ENCODE assay signal across 33 mouse cellular contexts in the genomic region with DNA sequence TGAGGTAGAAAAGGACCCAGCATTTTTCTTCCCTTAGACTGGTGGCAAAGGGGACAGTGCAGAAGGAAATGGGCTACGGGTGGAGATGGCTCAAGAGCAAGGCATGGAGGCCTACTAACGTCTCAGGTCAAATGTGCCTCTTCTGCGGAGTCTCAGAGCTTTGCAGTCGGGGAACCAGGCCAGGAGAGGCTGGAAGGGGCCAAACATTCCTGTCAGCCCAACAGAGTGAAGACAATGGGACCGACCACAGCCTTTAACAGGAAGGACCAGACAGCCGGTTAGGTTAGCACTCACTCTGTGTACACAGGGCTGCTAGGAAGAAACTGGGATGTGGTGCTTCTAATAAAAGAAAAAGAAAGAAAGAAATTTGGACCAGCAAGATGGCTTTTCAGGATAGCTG. TPM values are rescaled to one million over a fixed set of nuclear protein-coding genes. Genes with fewer than 3 reads are reported as not detected.
DNase-seq lines count a peak whose midpoint lies in the region; ATAC-seq and TF ChIP-seq lines count a peak whose summit lies in the region.
"Had no signal": no experiment of that assay in that cellular context is flagged by ENCODE, and none has a peak within 500 bp of the region (broad histone marks: within the 10 kb centered on the region; RNA-seq: fewer than 3 reads in every experiment).

No protein-coding gene starts in this region.

- H3K9ac ChIP-seq in lung, embryonic 14.5 days = no peak overlapping the region
- peak overlapping the region; percentile 6 for H3K9ac ChIP-seq in ES-Bruce4 (ENCODE audit: low read depth, poor library complexity, severe bottlenecking)
- H3K9ac ChIP-seq: forebrain, postnatal 0 days; hindbrain, embryonic 13.5 days; midbrain, embryonic 12.5 days had no signal

- H3K4me2 ChIP-seq in lung, embryonic 14.5 days = peak overlapping the region; percentile 7; the same call in 1 of the 2 replicates
- H3K4me2 ChIP-seq: hindbrain, embryonic 13.5 days; midbrain, embryonic 12.5 days had no signal

- peaks cover 80% of the 10 kb centered on the region for H3K4me1 ChIP-seq in heart, embryonic 10.5 days
- peaks cover 42% of the 10 kb centered on the region for H3K4me1 ChIP-seq in lung, embryonic 14.5 days (ENCODE audit: insufficient read depth)
- H3K4me1 ChIP-seq in ES-Bruce4 (ENCODE audit: control insufficient read depth, insufficient read depth, low read length) = peaks cover 12% of the 10 kb centered on the region
- peaks cover 72% of the 10 kb centered on the region for H3K4me1 ChIP-seq in embryonic facial prominence, embryonic 10.5 days

- H3K4me3 ChIP-seq in heart, embryonic 10.5 days = no peak overlapping the region
- H3K4me3 ChIP-seq in lung, embryonic 14.5 days (ENCODE audit: low read depth, low read length) = no peak overlapping the region
- H3K4me3 ChIP-seq in ES-Bruce4 (ENCODE audit: low read depth, low read length) = peak overlapping the region; percentile 26; the same call in 1 of the 2 replicates
- 0 out of 2 replicates have a peak overlapping the region, but pooled peaks have one; percentile 0 for H3K4me3 ChIP-seq in embryonic facial prominence, embryonic 10.5 days
- H3K4me3 ChIP-seq: gastrocnemius, adult 2 months; hindbrain, embryonic 13.5 days; midbrain, embryonic 12.5 days had no signal

- H3K27me3 ChIP-seq in heart, embryonic 10.5 days (ENCODE audit: insufficient read depth, poor library complexity, severe bottlenecking) = no peaks in the 10 kb centered on the region
- no peaks in the 10 kb centered on the region for H3K27me3 ChIP-seq in lung, embryonic 14.5 days (ENCODE audit: insufficient read depth, low read length)
- no peaks in the 10 kb centered on the region for H3K27me3 ChIP-seq in ES-Bruce4 (ENCODE audit: control insufficient read depth, insufficient read depth, low read length, poor library complexity, severe bottlenecking)
- no peaks in the 10 kb centered on the region for H3K27me3 ChIP-seq in embryonic facial prominence, embryonic 10.5 days (replicated peaks; ENCODE audit: low read depth, poor library complexity, severe bottlenecking)
- H3K27me3 ChIP-seq: hindbrain, embryonic 13.5 days; midbrain, embryonic 12.5 days had no signal

- TF ChIP-seq EP300 in ES-Bruce4 (IDR thresholded peaks at IDR 0.05; ENCODE audit: insufficient read depth, low read depth, low read length) = no peak

- no peak for ATAC-seq in lung, embryonic 14.5 days (ENCODE audit: insufficient read depth)
- ATAC-seq: CD4-positive, CD25-positive, alpha-beta regulatory T cell, adult 4 months; forebrain, postnatal 0 days had no signal

- DNase-seq in heart, embryonic 10.5 days (ENCODE audit: low spot score) = no peak
- no peak for DNase-seq in heart, postnatal 4 days
- peak; percentile 57 for DNase-seq in lung, embryonic 14.5 days
- no peak for DNase-seq in lung, postnatal 36 days
- no peak for DNase-seq in embryonic facial prominence, embryonic 10.5 days (ENCODE audit: low spot score)
- DNase-seq in frontal cortex, postnatal 25 days (ENCODE audit: low spot score in 2 of 2) = no peak
- no peak for DNase-seq in urinary bladder, postnatal 10 days (ENCODE audit: low spot score)
- DNase-seq: adrenal gland, postnatal 36 days; cerebellum, adult 11 months; cerebellum, adult 9-11 months; forebrain, postnatal 0 days; gastrocnemius, adult 2 months; kidney, adult 8-10 months; kidney, postnatal 14 days; left cerebral cortex, postnatal 4 days; lung, adult 2 months; thymus, postnatal 14 days had no signal

- WGBS in heart, embryonic 10.5 days = 22% methylated on average over 6 of the region's 6 CpGs
- WGBS in lung, embryonic 14.5 days = 23% methylated on average over 6 of the region's 6 CpGs
- WGBS in embryonic facial prominence, embryonic 10.5 days = 18% methylated on average over 6 of the region's 6 CpGs

- no peaks in the 10 kb centered on the region for H3K36me3 ChIP-seq in heart, embryonic 10.5 days
- H3K36me3 ChIP-seq in lung, embryonic 14.5 days (ENCODE audit: insufficient read depth) = no peaks in the 10 kb centered on the region
- H3K36me3 ChIP-seq in ES-Bruce4 (ENCODE audit: control insufficient read depth, insufficient read depth, low read length, poor library complexity, severe bottlenecking) = peaks cover 5% of the 10 kb centered on the region
- H3K36me3 ChIP-seq in embryonic facial prominence, embryonic 10.5 days (replicated peaks) = peaks cover 31% of the 10 kb centered on the region
- H3K36me3 ChIP-seq: hindbrain, embryonic 13.5 days; midbrain, embryonic 12.5 days had no signal

- TF ChIP-seq POLR2A in ES-Bruce4 (IDR thresholded peaks at IDR 0.05; ENCODE audit: insufficient read depth, low read length) = no peak

- no peaks in the 10 kb centered on the region for H3K9me3 ChIP-seq in heart, embryonic 10.5 days
- no peaks in the 10 kb centered on the region for H3K9me3 ChIP-seq in lung, embryonic 14.5 days (ENCODE audit: low read depth, low read length)
- no peaks in the 10 kb centered on the region for H3K9me3 ChIP-seq in ES-Bruce4 (replicated peaks; ENCODE audit: control insufficient read depth, insufficient read depth, low read length, poor library complexity, severe bottlenecking)
- no peaks in the 10 kb centered on the region for H3K9me3 ChIP-seq in embryonic facial prominence, embryonic 10.5 days
- H3K9me3 ChIP-seq: hindbrain, embryonic 13.5 days; midbrain, embryonic 12.5 days had no signal

- peak overlapping the region; percentile 59 for H3K27ac ChIP-seq in heart, embryonic 10.5 days
- peak overlapping the region; percentile 62; the same call in 1 of the 2 replicates for H3K27ac ChIP-seq in lung, embryonic 14.5 days (ENCODE audit: low read depth)
- H3K27ac ChIP-seq in ES-Bruce4 (ENCODE audit: insufficient read depth, low read length) = peak overlapping the region; percentile 74
- H3K27ac ChIP-seq in embryonic facial prominence, embryonic 10.5 days (replicated peaks) = peak overlapping the region; percentile 63
- H3K27ac ChIP-seq: gastrocnemius, adult 2 months; hindbrain, embryonic 13.5 days; midbrain, embryonic 12.5 days had no signal

- TF ChIP-seq CTCF in lung, embryonic 14.5 days (IDR thresholded peaks at IDR 0.05; ENCODE audit: low read depth) = no peak
- TF ChIP-seq CTCF in ES-Bruce4 (IDR thresholded peaks at IDR 0.05; ENCODE audit: low read depth, low read length) = no peak

RNA-seq across cellular contexts. Expression of a gene that starts 14.1 kb away (rescaled TPM):
- polyA plus RNA-seq in heart, embryonic 10.5 days (2016; fragmentation: Nextera tagmentation; extraction: Ambion mirVana) = 2.4 and 3.1 TPM in 2 replicates
- total RNA-seq in heart, postnatal 4 days (2021) = not detected
- 1.4 and 1.5 TPM in 2 replicates for polyA plus RNA-seq in lung, embryonic 14.5 days (2014; fragmentation: Nextera tagmentation; extraction: Ambion mirVana)
- 120 and 122 TPM in 2 replicates for polyA plus RNA-seq in ES-Bruce4 (2011; ENCODE audit: insufficient read depth, insufficient read length, low read depth, missing spikeins)
- 7.8 and 9.4 TPM in 2 replicates for polyA plus RNA-seq in embryonic facial prominence, embryonic 10.5 days (2016; fragmentation: Nextera tagmentation; extraction: Ambion mirVana)
- total RNA-seq: gastrocnemius, adult 2 months; liver, adult 2 months; MEL; monocyte, adult 5-6 weeks had no signal
- polyA plus RNA-seq: CD4-positive, CD25-positive, alpha-beta regulatory T cell, adult 4 months; gonadal fat pad, adult 2 months; heart, postnatal 0 days; liver, adult 2 months; small intestine, adult 2 months had no signal

RNA-seq across cellular contexts. Expression of a gene that starts 34.5 kb away (rescaled TPM):
- polyA plus RNA-seq in heart, embryonic 10.5 days (2016; fragmentation: Nextera tagmentation; extraction: Ambion mirVana) = 0.38 and 0.97 TPM in 2 replicates
- total RNA-seq in heart, postnatal 4 days (2021) = not detected
- polyA plus RNA-seq in lung, embryonic 14.5 days (2014; fragmentation: Nextera tagmentation; extraction: Ambion mirVana) = 0.27 TPM in 1 of 2 replicates, not detected in the other
- polyA plus RNA-seq in ES-Bruce4 (2011; ENCODE audit: insufficient read depth, insufficient read length, low read depth, missing spikeins) = not detected in 2 replicates
- polyA plus RNA-seq in embryonic facial prominence, embryonic 10.5 days (2016; fragmentation: Nextera tagmentation; extraction: Ambion mirVana) = 1.0 and 1.2 TPM in 2 replicates
- total RNA-seq: adrenal gland, postnatal 36 days; common myeloid progenitor, adult 5-6 weeks; forebrain, postnatal 0 days; gastrocnemius, adult 2 months; layer of hippocampus, adult 18-20 months; layer of hippocampus, postnatal 14 days; left cerebral cortex, adult 8-10 months; left cerebral cortex, postnatal 4 days; liver, adult 2 months; megakaryocyte progenitor cell, adult 5-6 weeks; MEL; monocyte, adult 5-6 weeks had no signal
- polyA plus RNA-seq: CD4-positive, CD25-positive, alpha-beta regulatory T cell, adult 4 months; forebrain, postnatal 0 days; gonadal fat pad, adult 2 months; liver, adult 2 months; lung, adult 2 months; neural tube, embryonic 11.5 days; small intestine, adult 2 months had no signal

RNA-seq across cellular contexts. Expression of a gene that starts 45.3 kb away (rescaled TPM):
- polyA plus RNA-seq in heart, embryonic 10.5 days (2016; fragmentation: Nextera tagmentation; extraction: Ambion mirVana) = not detected in 2 replicates
- not detected for total RNA-seq in heart, postnatal 4 days (2021)
- polyA plus RNA-seq in lung, embryonic 14.5 days (2014; fragmentation: Nextera tagmentation; extraction: Ambion mirVana) = not detected in 2 replicates
- polyA plus RNA-seq in ES-Bruce4 (2011; ENCODE audit: insufficient read depth, insufficient read length, low read depth, missing spikeins) = 0.57 and 1.4 TPM in 2 replicates
- 0.10 TPM in 1 of 2 replicates, not detected in the other for polyA plus RNA-seq in embryonic facial prominence, embryonic 10.5 days (2016; fragmentation: Nextera tagmentation; extraction: Ambion mirVana)
- total RNA-seq: adrenal gland, postnatal 36 days; common myeloid progenitor, adult 5-6 weeks; forebrain, postnatal 0 days; gastrocnemius, adult 2 months; layer of hippocampus, adult 18-20 months; layer of hippocampus, postnatal 14 days; left cerebral cortex, adult 8-10 months; left cerebral cortex, postnatal 4 days; megakaryocyte progenitor cell, adult 5-6 weeks; MEL had no signal
- polyA plus RNA-seq: forebrain, postnatal 0 days; heart, postnatal 0 days; hindbrain, embryonic 13.5 days; midbrain, embryonic 12.5 days; neural tube, embryonic 11.5 days had no signal

Comparison
In these comparisons a context has a peak if more than half of its experiments do, and no peak if none do; other contexts are left out.
1. H3K4me3 ChIP-seq: peak in ES-Bruce4 (single experiment) and embryonic facial prominence, embryonic 10.5 days (single experiment); none in heart, embryonic 10.5 days (single experiment) and lung, embryonic 14.5 days (single experiment).
2. RNA of a gene that starts 14.1 kb away (polyA plus RNA-seq): 120 to 122 TPM in ES-Bruce4; 7.8 to 9.4 TPM in embryonic facial prominence, embryonic 10.5 days, 2.4 to 3.1 TPM in heart, embryonic 10.5 days and 1.4 to 1.5 TPM in lung, embryonic 14.5 days; every median in the first group is over 10 times any median in the second.
3. Peak in every context shown above with its lines, with median percentiles within 50 percentile points of each other: H3K27ac ChIP-seq.